ENCODE assay signal across 14 mouse cellular contexts in the genomic region with DNA sequence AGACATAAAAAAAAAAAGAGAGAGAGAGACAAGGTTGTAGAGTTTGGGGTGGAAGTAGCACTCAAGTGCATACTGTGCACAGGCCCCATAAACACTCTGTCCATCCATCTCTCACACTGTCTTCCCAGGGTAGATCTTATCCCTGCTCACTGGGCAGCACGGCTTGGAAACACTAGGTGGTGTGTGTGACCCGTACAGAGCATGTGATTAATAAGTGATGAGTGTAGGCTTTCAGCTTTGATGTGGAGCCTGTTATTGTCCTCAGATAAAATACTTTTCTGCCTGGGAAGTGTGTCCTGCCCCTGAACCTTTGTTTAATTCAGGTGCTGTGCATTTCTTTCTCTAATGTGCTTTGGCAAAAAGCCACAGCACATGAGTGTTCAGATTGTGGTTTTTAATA. TPM values are rescaled to one million over a fixed set of nuclear protein-coding genes. Genes with fewer than 3 reads are reported as not detected.
A peak's percentile ranks its signal among the peaks of the same experiment; 100 is the strongest.
DNase-seq lines count a peak whose midpoint lies in the region; ATAC-seq lines count a peak whose summit lies in the region.
"Had no signal": no experiment of that assay in that cellular context is flagged by ENCODE, and none has a peak within 500 bp of the region (broad histone marks: within the 10 kb centered on the region; RNA-seq: fewer than 3 reads in every experiment).

No protein-coding gene starts in this region.

- ATAC-seq in embryonic facial prominence, embryonic 13.5 days (ENCODE audit: insufficient number of reproducible peaks, insufficient read depth, low FRiP score, low TSS enrichment, low read depth) = 0 out of 2 replicates have a peak, but pooled peaks have one; percentile 56
- no peak for ATAC-seq in intestine, embryonic 14.5 days (replicated peaks; ENCODE audit: low FRiP score, low TSS enrichment, low read depth)
- ATAC-seq in intestine, embryonic 15.5 days = no peak
- no peak for ATAC-seq in neural tube, embryonic 12.5 days (ENCODE audit: low FRiP score, low read depth)
- no peak for ATAC-seq in neural tube, embryonic 15.5 days (ENCODE audit: low FRiP score)

- 47% methylated on average over 2 of the region's 2 CpGs for WGBS in embryonic facial prominence, embryonic 13.5 days
- WGBS in embryonic facial prominence, embryonic 10.5 days = 62% methylated on average over 2 of the region's 2 CpGs
- WGBS in intestine, embryonic 14.5 days = 15% methylated on average over 2 of the region's 2 CpGs
- 31% methylated on average over 2 of the region's 2 CpGs for WGBS in intestine, embryonic 15.5 days
- 38% methylated on average over 2 of the region's 2 CpGs for WGBS in neural tube, embryonic 12.5 days
- 30% methylated on average over 2 of the region's 2 CpGs for WGBS in neural tube, embryonic 15.5 days

- H3K9ac ChIP-seq in embryonic facial prominence, embryonic 13.5 days = no peak overlapping the region
- H3K9ac ChIP-seq in intestine, embryonic 14.5 days (ENCODE audit: low read length) = no peak overlapping the region
- no peak overlapping the region for H3K9ac ChIP-seq in intestine, embryonic 15.5 days
- 0 out of 2 replicates have a peak overlapping the region, but pooled peaks have one; percentile 0 for H3K9ac ChIP-seq in neural tube, embryonic 12.5 days
- H3K9ac ChIP-seq in neural tube, embryonic 15.5 days (replicated peaks) = no peak overlapping the region

- no peaks in the 10 kb centered on the region for H3K36me3 ChIP-seq in embryonic facial prominence, embryonic 13.5 days
- H3K36me3 ChIP-seq in embryonic facial prominence, embryonic 10.5 days (replicated peaks) = peaks cover 25% of the 10 kb centered on the region
- peaks cover 5% of the 10 kb centered on the region; the same call in 1 of the 2 replicates for H3K36me3 ChIP-seq in intestine, embryonic 14.5 days (ENCODE audit: control insufficient read depth, insufficient read depth, low read length)
- no peaks in the 10 kb centered on the region for H3K36me3 ChIP-seq in intestine, embryonic 15.5 days
- 0 out of 2 replicates have a peak, but pooled peaks cover 2% of the 10 kb centered on the region for H3K36me3 ChIP-seq in neural tube, embryonic 12.5 days
- H3K36me3 ChIP-seq in neural tube, embryonic 15.5 days = peaks cover 5% of the 10 kb centered on the region

- no peaks in the 10 kb centered on the region for H3K9me3 ChIP-seq in embryonic facial prominence, embryonic 13.5 days
- no peaks in the 10 kb centered on the region for H3K9me3 ChIP-seq in embryonic facial prominence, embryonic 10.5 days
- no peaks in the 10 kb centered on the region for H3K9me3 ChIP-seq in intestine, embryonic 14.5 days (ENCODE audit: control insufficient read depth, low read length)
- no peaks in the 10 kb centered on the region for H3K9me3 ChIP-seq in intestine, embryonic 15.5 days
- H3K9me3 ChIP-seq in neural tube, embryonic 12.5 days = no peaks in the 10 kb centered on the region
- H3K9me3 ChIP-seq in neural tube, embryonic 15.5 days (replicated peaks) = no peaks in the 10 kb centered on the region
- H3K9me3 ChIP-seq: neural tube, embryonic 13.5 days had no signal

- H3K27ac ChIP-seq in embryonic facial prominence, embryonic 13.5 days = no peak overlapping the region
- H3K27ac ChIP-seq in embryonic facial prominence, embryonic 10.5 days (replicated peaks) = no peak overlapping the region
- H3K27ac ChIP-seq in intestine, embryonic 14.5 days (ENCODE audit: low read depth) = peak overlapping the region; percentile 65; the same call in 1 of the 2 replicates
- no peak overlapping the region for H3K27ac ChIP-seq in intestine, embryonic 15.5 days
- no peak overlapping the region for H3K27ac ChIP-seq in neural tube, embryonic 12.5 days
- H3K27ac ChIP-seq in neural tube, embryonic 15.5 days (replicated peaks) = no peak overlapping the region
- H3K27ac ChIP-seq: neural tube, embryonic 13.5 days had no signal

- no peaks in the 10 kb centered on the region for H3K27me3 ChIP-seq in embryonic facial prominence, embryonic 13.5 days
- no peaks in the 10 kb centered on the region for H3K27me3 ChIP-seq in embryonic facial prominence, embryonic 10.5 days (replicated peaks; ENCODE audit: low read depth, poor library complexity, severe bottlenecking)
- H3K27me3 ChIP-seq in intestine, embryonic 14.5 days (replicated peaks; ENCODE audit: control insufficient read depth, insufficient read depth, low read length) = no peaks in the 10 kb centered on the region
- H3K27me3 ChIP-seq in intestine, embryonic 15.5 days (replicated peaks) = no peaks in the 10 kb centered on the region
- H3K27me3 ChIP-seq in neural tube, embryonic 12.5 days (replicated peaks) = no peaks in the 10 kb centered on the region
- H3K27me3 ChIP-seq in neural tube, embryonic 15.5 days (replicated peaks) = no peaks in the 10 kb centered on the region
- H3K27me3 ChIP-seq: neural tube, embryonic 13.5 days had no signal

- H3K4me1 ChIP-seq in embryonic facial prominence, embryonic 13.5 days = peaks cover 28% of the 10 kb centered on the region
- H3K4me1 ChIP-seq in embryonic facial prominence, embryonic 10.5 days = peaks cover 2% of the 10 kb centered on the region
- peaks cover 36% of the 10 kb centered on the region for H3K4me1 ChIP-seq in intestine, embryonic 14.5 days (replicated peaks; ENCODE audit: control insufficient read depth, insufficient read depth, low read length)
- H3K4me1 ChIP-seq in intestine, embryonic 15.5 days (replicated peaks) = peaks cover 14% of the 10 kb centered on the region
- no peaks in the 10 kb centered on the region; the same call in none of the 2 replicates for H3K4me1 ChIP-seq in neural tube, embryonic 12.5 days
- peaks cover 22% of the 10 kb centered on the region; the same call in 1 of the 2 replicates for H3K4me1 ChIP-seq in neural tube, embryonic 15.5 days

- DNase-seq in embryonic facial prominence, embryonic 10.5 days (ENCODE audit: low spot score) = no peak
- DNase-seq in intestine, embryonic 14.5 days (ENCODE audit: low spot score) = no peak
- DNase-seq in spleen, postnatal 10 days (ENCODE audit: low spot score in 2 of 2) = no peak
- no peak for DNase-seq in cerebellum, adult 18-20 months
- DNase-seq: right cerebral cortex, postnatal 4 days; thymus, adult 18-20 months had no signal

- H3K4me3 ChIP-seq in embryonic facial prominence, embryonic 13.5 days = no peak overlapping the region
- no peak overlapping the region for H3K4me3 ChIP-seq in embryonic facial prominence, embryonic 10.5 days
- H3K4me3 ChIP-seq in intestine, embryonic 14.5 days (ENCODE audit: low read depth, low read length) = no peak overlapping the region
- H3K4me3 ChIP-seq in intestine, embryonic 15.5 days (replicated peaks) = no peak overlapping the region
- no peak overlapping the region for H3K4me3 ChIP-seq in neural tube, embryonic 12.5 days
- H3K4me3 ChIP-seq in neural tube, embryonic 15.5 days (replicated peaks) = no peak overlapping the region
- H3K4me3 ChIP-seq: erythroblast, embryonic 14.5 days; neural tube, embryonic 13.5 days had no signal

- H3K4me2 ChIP-seq in embryonic facial prominence, embryonic 13.5 days = no peak overlapping the region
- H3K4me2 ChIP-seq in intestine, embryonic 14.5 days (ENCODE audit: low read length) = no peak overlapping the region
- H3K4me2 ChIP-seq in intestine, embryonic 15.5 days (replicated peaks) = no peak overlapping the region
- no peak overlapping the region for H3K4me2 ChIP-seq in neural tube, embryonic 12.5 days (replicated peaks)
- no peak overlapping the region for H3K4me2 ChIP-seq in neural tube, embryonic 15.5 days
- H3K4me2 ChIP-seq: neural tube, embryonic 13.5 days had no signal

RNA-seq across cellular contexts. Expression of a gene that starts 34.5 kb away (rescaled TPM):
- polyA plus RNA-seq in embryonic facial prominence, embryonic 13.5 days (2015; fragmentation: Nextera tagmentation; extraction: Ambion mirVana) = 0.80 and 1.2 TPM in 2 replicates
- not detected in 2 replicates for polyA plus RNA-seq in embryonic facial prominence, embryonic 10.5 days (2016; fragmentation: Nextera tagmentation; extraction: Ambion mirVana)
- 0.12 and 0.43 TPM in 2 replicates for polyA plus RNA-seq in intestine, embryonic 14.5 days (2014; fragmentation: Nextera tagmentation; extraction: Ambion mirVana)
- polyA plus RNA-seq in intestine, embryonic 15.5 days (2015; fragmentation: Nextera tagmentation; extraction: Ambion mirVana) = 0.15 and 0.29 TPM in 2 replicates
- polyA plus RNA-seq in neural tube, embryonic 12.5 days (2016; fragmentation: Nextera tagmentation; extraction: Ambion mirVana) = 0.06 and 0.23 TPM in 2 replicates
- polyA plus RNA-seq in neural tube, embryonic 15.5 days (2015; fragmentation: Nextera tagmentation; extraction: Ambion mirVana) = 1.8 and 2.4 TPM in 2 replicates
- polyA plus RNA-seq: erythroblast, embryonic 14.5 days had no signal

RNA-seq across cellular contexts. Expression of a gene that starts 46.1 kb away (rescaled TPM):
- not detected in 2 replicates for polyA plus RNA-seq in embryonic facial prominence, embryonic 13.5 days (2015; fragmentation: Nextera tagmentation; extraction: Ambion mirVana)
- not detected in 2 replicates for polyA plus RNA-seq in embryonic facial prominence, embryonic 10.5 days (2016; fragmentation: Nextera tagmentation; extraction: Ambion mirVana)
- polyA plus RNA-seq in intestine, embryonic 14.5 days (2014; fragmentation: Nextera tagmentation; extraction: Ambion mirVana) = not detected in 2 replicates
- not detected in 2 replicates for polyA plus RNA-seq in intestine, embryonic 15.5 days (2015; fragmentation: Nextera tagmentation; extraction: Ambion mirVana)
- not detected in 2 replicates for polyA plus RNA-seq in neural tube, embryonic 12.5 days (2016; fragmentation: Nextera tagmentation; extraction: Ambion mirVana)
- not detected in 2 replicates for polyA plus RNA-seq in neural tube, embryonic 15.5 days (2015; fragmentation: Nextera tagmentation; extraction: Ambion mirVana)
- polyA plus RNA-seq: erythroblast, embryonic 14.5 days; large intestine, adult 2 months; limb, embryonic 11.5 days; neural tube, embryonic 13.5 days had no signal

RNA-seq across cellular contexts. Expression of a gene that starts 54.0 kb away (rescaled TPM):
- not detected in 2 replicates for polyA plus RNA-seq in embryonic facial prominence, embryonic 13.5 days (2015; fragmentation: Nextera tagmentation; extraction: Ambion mirVana)
- not detected in 2 replicates for polyA plus RNA-seq in embryonic facial prominence, embryonic 10.5 days (2016; fragmentation: Nextera tagmentation; extraction: Ambion mirVana)
- polyA plus RNA-seq in intestine, embryonic 14.5 days (2014; fragmentation: Nextera tagmentation; extraction: Ambion mirVana) = not detected in 2 replicates
- polyA plus RNA-seq in intestine, embryonic 15.5 days (2015; fragmentation: Nextera tagmentation; extraction: Ambion mirVana) = not detected in 2 replicates
- not detected in 2 replicates for polyA plus RNA-seq in neural tube, embryonic 12.5 days (2016; fragmentation: Nextera tagmentation; extraction: Ambion mirVana)
- polyA plus RNA-seq in neural tube, embryonic 15.5 days (2015; fragmentation: Nextera tagmentation; extraction: Ambion mirVana) = not detected in 2 replicates
- polyA plus RNA-seq: erythroblast, embryonic 14.5 days; large intestine, adult 2 months; limb, embryonic 11.5 days; neural tube, embryonic 13.5 days had no signal
